Mouse (Mus musculus) kidney, adult 2 months (tissue): ENCODE measurements around the gene Acap1.

Source experiments
- CTCF ChIP-seq: fragments of 200-500 bp; conservative IDR thresholded peaks from 2 replicates; pipeline ENCODE4 v1.5.1; 2011; ENCODE audit warnings: low read depth, mild to moderate bottlenecking, control low read depth, low read length, moderate library complexity, mixed read lengths; ENCODE audit not compliant: insufficient read depth, insufficient read length
- POLR2A ChIP-seq: fragments of 200-500 bp; IDR thresholded peaks from one replicate; pipeline ENCODE4 v1.6.1; 2011; ENCODE audit warnings: low read depth, low read length, control low read depth

DNA sequence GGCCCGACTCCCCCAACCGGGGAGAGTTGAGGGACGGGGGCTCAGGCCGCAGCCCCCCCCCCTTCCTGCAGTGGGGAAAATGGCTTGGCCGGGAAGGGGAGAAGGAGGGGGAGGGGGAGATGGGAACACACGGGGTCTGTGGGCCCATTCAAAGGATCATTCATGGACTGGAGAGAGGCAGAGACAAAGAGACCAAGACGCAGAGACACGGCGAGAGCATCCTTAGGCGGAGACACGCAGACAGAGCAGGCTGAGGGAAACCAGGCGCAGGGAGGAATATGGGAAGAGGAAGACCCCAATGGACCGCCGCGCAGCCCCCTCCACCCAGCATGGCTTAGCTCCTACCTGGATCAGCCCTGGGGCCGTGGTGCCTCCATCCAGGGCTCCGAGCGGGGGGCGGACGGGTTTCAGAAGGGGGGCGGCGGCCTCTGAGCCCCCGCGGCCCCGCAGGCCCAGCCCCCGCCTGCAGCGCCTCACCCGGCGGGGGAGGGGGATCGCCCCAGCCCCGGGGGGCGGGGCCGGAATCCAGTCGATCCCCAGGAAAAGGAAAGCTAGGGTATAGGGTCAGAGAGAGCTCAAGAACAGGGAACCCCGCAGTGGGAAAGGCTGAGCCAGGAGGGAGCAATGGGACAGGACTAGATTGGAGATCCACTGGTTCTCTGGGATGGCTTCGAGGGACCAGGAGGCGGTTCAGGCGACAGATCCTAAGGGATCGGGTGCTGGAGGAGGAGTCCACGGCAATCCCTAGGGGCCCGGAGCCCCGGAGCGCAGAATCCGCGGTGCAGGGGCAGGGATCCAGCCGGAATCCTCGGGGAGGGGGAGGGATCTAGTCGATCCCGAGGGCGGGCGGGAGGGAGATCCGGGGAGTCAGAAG lies 58.4 kb downstream of the Acap1 start:
- TF ChIP-seq CTCF: no peak
- no peak for TF ChIP-seq POLR2A
